Mouse (Mus musculus) CH12.LX (cell line): Measurements from ENCODE around the gene Eme2.

ENCODE experiments used
- CTCF ChIP-seq, 2 experiments: IDR thresholded peaks in 1 of 2; conservative IDR thresholded peaks in 1 of 2; 2 replicates each; pipeline ENCODE4 v1.5.1; 2011 to 2012; ENCODE audit warnings: low read depth in 2 of 2, low read length in 2 of 2, improper control_type of control experiment in 1 of 2, inconsistent platforms in 1 of 2, mild to moderate bottlenecking in 1 of 2, moderate library complexity in 1 of 2
- E2F4 ChIP-seq: IDR thresholded peaks from 2 replicates; pipeline ENCODE4 v1.6.1; 2011; ENCODE audit warnings: low read depth, low read length, improper control_type of control experiment; ENCODE audit not compliant: insufficient replicate concordance
- EP300 ChIP-seq: IDR thresholded peaks from 2 replicates; pipeline ENCODE4 v1.6.1; 2011; ENCODE audit warnings: low read length, improper control_type of control experiment
- JUND ChIP-seq: conservative IDR thresholded peaks from 2 replicates; pipeline ENCODE4 v1.6.1; 2011; ENCODE audit warnings: low read depth, low read length, improper control_type of control experiment
- MAFK ChIP-seq: IDR thresholded peaks from 2 replicates; pipeline ENCODE4 v1.6.1; 2011; ENCODE audit warnings: low read length, improper control_type of control experiment; ENCODE audit not compliant: insufficient replicate concordance
- MAX ChIP-seq: IDR thresholded peaks from 2 replicates; pipeline ENCODE4 v1.6.1; 2011; ENCODE audit warnings: low read length, improper control_type of control experiment
- MAZ ChIP-seq: IDR thresholded peaks from 2 replicates; pipeline ENCODE4 v1.6.1; 2012; ENCODE audit warnings: low read depth, mild to moderate bottlenecking, inconsistent platforms, low read length, improper control_type of control experiment, moderate library complexity
- MEF2A ChIP-seq: IDR thresholded peaks from 2 replicates; pipeline ENCODE4 v1.6.1; 2014; ENCODE audit warnings: low read depth, mild to moderate bottlenecking, inconsistent platforms, low read length, improper control_type of control experiment, borderline replicate concordance
- POLR2A ChIP-seq: IDR thresholded peaks from 2 replicates; pipeline ENCODE4 v1.6.1; 2011; ENCODE audit warnings: low read depth, mild to moderate bottlenecking, improper control_type of control experiment, low read length
- POLR2AphosphoS2 ChIP-seq: IDR thresholded peaks from 2 replicates; pipeline ENCODE4 v1.6.1; 2011; ENCODE audit warnings: low read depth, low read length, improper control_type of control experiment
- USF1 ChIP-seq: IDR thresholded peaks from 2 replicates; pipeline ENCODE4 v1.6.1; 2014; ENCODE audit warnings: low read depth, mild to moderate bottlenecking, inconsistent platforms, low read length, improper control_type of control experiment
- USF2 ChIP-seq: conservative IDR thresholded peaks from 2 replicates; pipeline ENCODE4 v1.6.1; 2011; ENCODE audit warnings: low read depth, low read length, improper control_type of control experiment

DNA sequence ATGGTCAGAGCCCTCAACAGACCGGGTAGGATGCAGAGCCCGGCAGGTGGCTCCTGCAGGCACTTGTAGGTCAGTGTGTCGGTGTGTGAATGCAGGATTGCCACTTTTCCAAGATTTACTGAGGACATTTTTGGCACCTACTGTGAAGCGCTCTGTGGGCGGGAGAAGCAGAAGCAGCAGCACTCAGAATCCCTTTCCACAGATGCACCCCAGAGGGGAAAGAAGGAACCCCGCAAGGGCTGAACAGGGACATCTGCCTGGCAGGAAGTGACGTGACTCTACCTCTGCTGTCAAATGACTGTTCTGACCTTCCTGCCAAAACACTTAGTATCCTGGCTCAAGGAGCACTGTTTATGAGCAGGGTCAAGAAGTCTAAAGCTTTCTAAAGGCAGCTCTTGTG lies 48.1 kb upstream of the Eme2 start:
- TF ChIP-seq POLR2A = no peak
- TF ChIP-seq POLR2AphosphoS2 = no peak
- no peak for TF ChIP-seq CTCF (conservative IDR thresholded peaks at IDR 0.05 in 1 of 2, IDR thresholded peaks at IDR 0.05 in 1 of 2; ENCODE audit: low read depth in 2 of 2, low read length in 2 of 2)
- TF ChIP-seq E2F4 = no peak
- no peak for TF ChIP-seq USF1
- TF ChIP-seq MEF2A = no peak
- no peak for TF ChIP-seq EP300
- no peak for TF ChIP-seq JUND
- no peak for TF ChIP-seq MAX
- no peak for TF ChIP-seq MAZ
- TF ChIP-seq MAFK = no peak
- no peak for TF ChIP-seq USF2
